Mouse (Mus musculus) leukemia stem cell, adult 10-12 weeks (primary cell): ENCODE results near the gene Zfp977. TPM values are rescaled to one million over a fixed set of nuclear protein-coding genes. Genes with fewer than 3 reads are reported as not detected.

Source experiments
- polyA plus RNA-seq: library from polyadenylated mRNA; stranded (reverse); fragments of >175 nt; gene quantifications from 2 replicates; pipeline ENCODE4 v1.2.3, GENCODE M21; 2012; ENCODE audit warnings: low replicate concordance

Zfp977 gene
- not detected in 2 replicates for polyA plus RNA-seq

DNA sequence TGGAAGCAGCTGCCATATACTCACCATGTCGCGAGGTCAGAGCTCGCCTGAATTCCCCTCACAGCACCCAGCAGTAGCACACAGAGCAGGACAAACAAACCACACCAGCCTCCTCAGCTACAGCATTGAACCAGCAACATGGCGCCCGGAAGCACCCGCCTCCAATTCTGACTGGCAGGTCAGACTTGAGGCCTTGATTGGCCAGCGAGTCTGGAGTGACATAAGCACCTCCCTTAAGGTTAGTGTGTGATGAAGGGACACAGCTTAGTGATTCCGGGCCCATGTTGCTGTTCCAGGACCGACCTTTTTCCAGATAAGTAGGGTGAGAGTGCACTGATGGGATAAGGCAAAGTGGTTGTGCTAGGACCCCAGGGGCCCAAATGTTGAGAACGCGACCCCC, at the start of gene Zfp977:
TSS of gene Zfp977 (minus strand) at position 135 of the 400 bp plus-strand sequence.

DNA sequence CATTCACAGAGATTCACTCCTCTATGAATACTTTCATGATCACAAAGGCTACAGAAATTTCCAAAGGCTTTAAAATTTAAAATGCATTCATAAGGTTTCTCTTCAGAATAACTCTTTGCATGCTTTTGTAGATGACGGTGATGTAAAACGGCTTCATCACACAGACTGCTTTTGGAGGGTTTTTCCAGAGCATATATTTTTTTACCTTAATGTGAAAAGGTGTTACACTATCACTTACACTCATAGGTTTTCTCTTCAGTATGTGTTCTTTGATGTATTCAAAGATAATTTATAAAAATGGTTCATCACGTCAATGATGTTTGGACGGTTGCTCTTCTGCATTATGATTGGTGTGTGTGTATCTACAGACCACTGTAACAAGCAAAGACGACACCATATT, 13.9 kb downstream of the Zfp977 start, which contains the start of gene Gm21028:
TSS of gene Gm21028 (minus strand) at position 101 of the 400 bp plus-strand sequence.

Other genes starting within 250 kb of the Zfp977 start
- gene 4933421I07Rik, start 144.4 kb downstream of the Zfp977 start, polyA plus RNA-seq, result not detected in 2 replicates
- gene Zfp141, start 86.8 kb downstream of the Zfp977 start, polyA plus RNA-seq, result 0.25 and 2.3 TPM in 2 replicates
- gene Gm21028, start 14.0 kb downstream of the Zfp977 start, polyA plus RNA-seq, result not detected in 2 replicates
- 0.11 and 0.51 TPM in 2 replicates for gene Zfp976, start 50.0 kb upstream of the Zfp977 start, polyA plus RNA-seq
- gene Zfp975, start 100.2 kb upstream of the Zfp977 start, polyA plus RNA-seq, result not detected in 2 replicates
- gene Gm17067, start 134.5 kb upstream of the Zfp977 start, polyA plus RNA-seq, result not detected in 2 replicates
- not detected in 2 replicates for gene Vmn2r62, start 201.0 kb upstream of the Zfp977 start, polyA plus RNA-seq